Mouse (Mus musculus): ENCODE measurements around the gene Fkbp4.
A peak's percentile ranks its signal among the peaks of the same experiment; 100 is the strongest.

The Fkbp4 gene

GRCm38 (mm10) chr6:128436356-128437005, 2.0 kb downstream of the Fkbp4 start:
- DNase-seq (ENCODE audit: low spot score) = no peak

DNA sequence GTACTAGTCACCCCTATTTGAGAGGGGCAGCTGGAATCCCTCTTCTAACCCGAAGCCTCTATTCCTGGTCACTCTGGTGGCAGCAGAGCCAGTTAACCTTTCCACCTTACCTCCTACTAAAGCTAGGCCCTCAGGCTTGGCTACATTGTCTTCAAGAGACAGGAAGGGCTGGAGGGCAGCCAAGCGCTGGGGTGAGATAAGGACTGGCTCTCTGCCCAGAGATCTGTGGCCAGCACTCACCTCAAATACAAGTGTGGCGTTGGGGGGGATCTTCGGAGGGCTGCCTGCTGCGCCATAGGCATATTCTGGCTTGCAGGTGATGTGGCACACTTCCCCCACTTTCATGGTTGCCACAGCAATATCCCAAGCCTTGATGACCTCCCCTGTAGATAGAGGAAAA, 3.0 kb downstream of the Fkbp4 start:
- peak; percentile 62 for DNase-seq (ENCODE audit: low spot score)

GRCm38 (mm10) chr6:128433566-128433965, 4.9 kb downstream of the Fkbp4 start:
- no peak for DNase-seq (ENCODE audit: low spot score)

GRCm38 (mm10) chr6:128432356-128432915, 6.0 kb downstream of the Fkbp4 start:
- DNase-seq (ENCODE audit: low spot score) = no peak

- DNase-seq (ENCODE audit: low spot score) = no peak
These were observed 8.7 kb downstream of the Fkbp4 start for GRCm38 (mm10) chr6:128429826-128430225.

DNA sequence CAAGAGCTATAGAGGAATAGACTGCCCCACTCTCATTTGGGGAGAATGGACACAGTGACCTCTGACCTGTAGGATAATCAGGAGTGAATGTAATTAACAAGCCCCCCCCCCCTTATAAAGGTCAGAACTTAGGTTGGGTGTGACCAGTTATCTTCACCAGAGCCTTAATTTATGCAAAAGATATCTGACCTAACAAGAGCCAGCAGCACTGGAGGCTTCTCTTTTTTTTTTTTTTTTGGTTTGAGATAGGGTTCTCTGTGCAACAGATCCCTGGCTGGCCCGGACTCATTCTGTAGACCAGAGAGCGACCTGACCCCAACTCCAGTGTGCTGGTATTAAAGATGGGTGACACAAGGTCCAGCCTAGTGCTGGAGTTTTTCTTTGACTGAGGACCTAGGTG, 9.2 kb downstream of the Fkbp4 start:
- DNase-seq (ENCODE audit: low spot score) = no peak

- DNase-seq (ENCODE audit: low spot score) = no peak
These were observed 10.9 kb downstream of the Fkbp4 start for GRCm38 (mm10) chr6:128427571-128427970.

GRCm38 (mm10) chr6:128425046-128425445, 13.4 kb downstream of the Fkbp4 start:
- no peak for DNase-seq (ENCODE audit: low spot score)

DNA sequence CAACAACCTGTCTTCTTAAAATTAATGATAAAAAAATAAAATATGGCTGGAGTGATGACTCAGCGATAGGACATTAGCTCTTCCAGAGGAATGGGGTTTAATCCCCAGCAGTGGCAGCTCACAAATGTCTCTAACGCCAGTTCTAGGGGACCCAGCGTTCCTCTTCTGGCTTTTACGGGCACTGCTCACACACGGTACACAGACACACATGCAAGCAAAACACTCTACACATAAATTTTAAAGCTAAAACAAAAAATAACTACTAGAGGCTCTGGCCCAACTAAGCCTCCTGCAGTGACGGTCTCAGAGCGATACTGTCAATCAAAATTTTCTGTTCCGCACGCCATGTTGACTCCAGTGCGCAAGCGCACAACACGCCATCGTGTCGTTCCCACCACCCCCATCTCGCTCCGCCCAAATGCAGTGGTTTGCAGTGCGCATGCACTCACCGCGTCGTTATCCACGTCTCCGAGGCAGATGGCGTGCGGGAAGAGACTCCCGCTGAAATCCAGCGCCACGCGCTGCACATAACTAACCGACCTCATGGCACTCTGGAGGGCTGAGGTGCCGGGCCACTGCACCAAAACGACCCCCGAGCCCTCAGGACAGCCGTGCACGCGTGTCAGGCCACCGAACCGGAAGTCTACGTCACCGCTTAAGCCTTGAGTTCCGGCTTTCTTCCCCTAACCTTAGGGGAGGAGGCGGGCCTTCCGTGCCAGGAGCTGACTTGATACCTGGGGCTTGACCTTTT, 14.0 kb downstream of the Fkbp4 start, which contains the start of gene Itfg2:
Itfg2 (minus strand) TSS at position 663 of the 751 bp plus-strand sequence.
- DNase-seq (ENCODE audit: low spot score) = peak; percentile 86

- DNase-seq (ENCODE audit: low spot score) = no peak
These were observed 14.8 kb downstream of the Fkbp4 start for GRCm38 (mm10) chr6:128423496-128424268.

DNA sequence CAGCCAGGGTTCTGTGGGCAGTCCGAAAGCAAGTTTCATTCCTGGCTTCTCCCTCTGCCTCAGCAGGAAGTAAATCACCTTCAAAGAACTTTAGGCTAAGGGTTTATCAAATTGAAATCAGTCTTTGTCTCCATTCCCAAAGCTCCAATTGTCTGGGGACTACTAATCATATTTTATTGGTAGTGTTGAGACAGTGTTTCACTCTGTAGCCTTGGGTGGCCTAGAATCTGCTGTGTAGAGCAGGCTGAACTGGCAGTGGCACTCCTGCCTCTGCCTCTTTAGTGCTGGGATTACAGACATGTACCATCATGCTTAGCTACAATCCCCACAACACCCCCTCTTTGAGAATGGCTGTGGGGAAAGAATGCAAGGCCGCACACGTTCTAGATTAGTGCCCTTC, 17.0 kb downstream of the Fkbp4 start:
- DNase-seq (ENCODE audit: low spot score) = no peak

DNA sequence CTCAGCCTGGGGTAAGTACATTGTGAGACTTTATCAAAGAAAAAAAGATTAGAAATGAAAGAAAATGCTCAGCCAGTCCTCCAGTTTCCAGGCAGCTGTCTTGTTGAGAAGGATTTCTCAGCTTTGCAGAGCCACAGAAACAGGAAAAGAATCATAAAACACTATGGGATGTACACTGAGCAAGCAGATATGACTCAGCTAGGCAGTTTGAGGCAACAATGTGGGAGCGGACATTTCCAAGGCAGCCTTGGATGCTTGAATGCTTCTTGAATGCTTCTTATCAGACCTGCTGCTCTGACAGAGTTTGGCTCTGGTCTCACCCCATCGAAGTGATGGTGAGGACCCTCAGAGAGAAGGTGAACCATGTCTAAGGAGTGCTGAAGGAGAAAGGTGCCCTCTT, 17.4 kb downstream of the Fkbp4 start:
- DNase-seq (ENCODE audit: low spot score) = no peak

DNA sequence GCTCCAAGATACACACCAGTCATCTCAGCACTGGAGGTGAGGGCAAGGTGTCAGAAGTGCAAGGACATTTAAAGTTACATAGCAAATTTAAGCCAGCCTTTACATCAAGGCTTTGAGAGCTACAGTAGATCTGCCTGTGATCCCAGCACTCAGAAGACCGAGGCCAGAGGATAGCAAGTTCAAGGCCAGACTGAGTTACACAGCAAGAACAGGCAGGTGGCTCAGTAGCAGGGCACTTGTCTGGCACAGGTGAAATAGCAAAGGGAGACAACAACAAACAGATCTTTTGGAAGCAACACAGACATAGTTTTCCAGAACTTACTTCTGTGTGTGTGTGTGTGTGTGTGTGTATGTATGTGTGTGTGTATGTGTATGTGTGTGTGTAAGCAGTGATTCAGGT, 20.4 kb downstream of the Fkbp4 start:
- no peak for DNase-seq (ENCODE audit: low spot score)

GRCm38 (mm10) chr6:128416169-128416568, 22.3 kb downstream of the Fkbp4 start:
- DNase-seq (ENCODE audit: low spot score) = no peak

DNA sequence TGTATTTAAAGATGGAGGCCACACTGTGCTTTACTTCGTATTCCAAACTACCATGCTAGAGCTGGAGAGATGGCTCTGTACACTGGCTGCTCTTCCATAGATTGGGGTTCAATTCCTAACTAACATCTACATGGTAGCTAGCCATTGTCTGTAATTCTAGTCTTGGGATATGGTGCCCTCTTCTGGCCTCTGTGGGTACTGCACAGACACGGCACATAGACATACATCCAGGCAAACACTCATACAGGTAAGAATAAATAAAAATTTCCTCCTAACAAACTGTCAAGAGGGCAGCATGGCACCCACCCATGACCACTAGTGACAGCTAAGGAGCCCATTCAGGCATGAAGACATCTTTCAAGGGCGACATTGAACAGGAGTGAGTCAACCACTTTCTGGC, 27.4 kb downstream of the Fkbp4 start:
- peak; percentile 80 for DNase-seq (ENCODE audit: low spot score)

DNA sequence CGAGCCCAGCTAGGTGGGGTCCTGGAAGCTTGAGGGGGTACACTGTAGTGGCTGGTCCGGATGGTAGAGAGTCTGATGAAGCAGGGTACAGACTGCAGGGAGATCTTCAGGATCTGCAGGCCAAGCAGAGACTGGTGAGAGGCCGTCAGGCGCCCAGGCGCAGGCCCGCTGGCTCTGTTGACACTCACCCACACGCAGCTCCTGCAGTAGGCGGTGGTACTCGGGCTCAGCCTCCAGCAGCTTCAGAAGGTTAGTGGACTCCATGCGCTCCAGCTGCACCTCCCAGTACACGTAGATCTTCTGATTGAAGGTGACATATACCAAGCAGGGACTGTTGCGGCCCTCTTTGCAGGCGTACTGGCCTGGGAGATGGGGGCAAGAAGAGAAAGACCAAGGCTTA, 28.2 kb downstream of the Fkbp4 start:
- no peak for DNase-seq (ENCODE audit: low spot score)

- no peak for DNase-seq (ENCODE audit: low spot score)
These were observed 29.8 kb downstream of the Fkbp4 start for GRCm38 (mm10) chr6:128408544-128409125.

DNA sequence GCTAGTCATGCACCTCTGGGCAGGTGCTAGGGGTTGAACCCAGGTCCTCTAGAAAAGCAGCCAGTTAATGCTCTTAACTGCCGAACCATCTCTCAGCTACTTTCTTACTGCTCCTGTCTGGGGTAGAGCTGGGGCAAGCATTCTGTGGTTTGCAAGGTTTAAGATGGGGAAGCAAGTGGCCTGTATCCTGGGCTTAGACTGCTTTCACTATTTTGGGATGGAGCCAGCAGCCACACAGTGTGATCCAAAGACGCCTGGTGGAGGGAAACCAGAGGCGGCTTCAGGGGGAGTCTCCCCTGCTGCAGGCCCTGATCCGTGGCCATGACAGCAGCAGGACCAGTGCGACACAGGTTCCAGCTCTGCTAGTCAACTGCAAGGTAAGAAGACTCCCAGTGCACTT, 33.8 kb downstream of the Fkbp4 start:
- no peak for DNase-seq (ENCODE audit: low spot score)

GRCm38 (mm10) chr6:128399421-128400185, 38.9 kb downstream of the Fkbp4 start:
- peak; percentile 57 for DNase-seq (ENCODE audit: low spot score)

DNA sequence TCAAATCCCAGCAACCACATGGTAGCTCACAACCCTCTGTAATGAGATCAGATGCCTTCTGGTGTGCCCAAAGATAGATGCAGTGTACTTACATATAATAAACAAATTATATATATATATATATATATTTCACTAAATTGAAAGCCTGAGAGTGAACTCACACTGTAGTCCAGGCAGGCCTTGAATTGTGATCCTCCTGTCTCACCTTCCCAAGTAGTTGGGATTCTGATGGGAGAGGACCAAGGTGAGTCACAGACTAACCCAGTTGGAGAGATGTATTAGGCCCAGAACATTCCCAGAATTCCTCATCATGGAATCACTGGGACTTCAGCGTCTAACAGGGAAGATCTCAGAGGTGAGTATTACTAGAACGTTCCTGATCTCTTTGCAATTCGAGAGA, 39.5 kb downstream of the Fkbp4 start, which contains the start of gene Nrip2:
Nrip2 (plus strand) TSS at position 301 of the 400 bp plus-strand sequence.
- DNase-seq (ENCODE audit: low spot score) = no peak

GRCm38 (mm10) chr6:128397574-128398261, 40.8 kb downstream of the Fkbp4 start:
- DNase-seq (ENCODE audit: low spot score) = no peak

All from ovary, postnatal 14 days (tissue).